Mouse (Mus musculus) skeletal muscle tissue, adult 2 months (tissue): ENCODE data around the gene Lrp5.
"Not testable (repeated sequence)": the region's sequence is repeated elsewhere in the genome, so short reads cannot be mapped to it uniquely, and the experiment has no call there.

Experiments used
- DNase-seq: peaks from one replicate; pipeline ENCODE4 v3.0.0-alpha.2; 2012; ENCODE audit warnings: low read depth, low spot score

Lrp5 gene

DNA sequence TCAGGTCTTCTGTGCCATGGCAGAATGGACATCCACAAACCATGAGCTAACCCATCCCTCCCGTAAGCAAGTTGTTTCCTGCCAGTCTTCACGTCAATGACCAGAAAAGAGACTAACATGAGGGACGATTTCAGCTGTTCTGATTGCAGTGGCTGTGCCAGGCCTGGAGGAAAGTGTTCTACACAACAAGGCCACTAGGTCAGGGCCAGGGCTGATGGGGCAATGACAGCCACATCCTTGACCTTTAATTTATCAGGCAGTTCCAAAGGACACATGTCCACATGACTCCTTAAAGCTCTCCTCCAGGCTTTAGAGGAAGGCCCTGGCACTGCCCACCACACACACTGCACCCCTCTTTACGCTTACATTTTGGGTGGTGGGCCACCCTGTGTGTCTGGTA is 9.1 kb upstream of the Lrp5 start:
- DNase-seq: no peak

DNA sequence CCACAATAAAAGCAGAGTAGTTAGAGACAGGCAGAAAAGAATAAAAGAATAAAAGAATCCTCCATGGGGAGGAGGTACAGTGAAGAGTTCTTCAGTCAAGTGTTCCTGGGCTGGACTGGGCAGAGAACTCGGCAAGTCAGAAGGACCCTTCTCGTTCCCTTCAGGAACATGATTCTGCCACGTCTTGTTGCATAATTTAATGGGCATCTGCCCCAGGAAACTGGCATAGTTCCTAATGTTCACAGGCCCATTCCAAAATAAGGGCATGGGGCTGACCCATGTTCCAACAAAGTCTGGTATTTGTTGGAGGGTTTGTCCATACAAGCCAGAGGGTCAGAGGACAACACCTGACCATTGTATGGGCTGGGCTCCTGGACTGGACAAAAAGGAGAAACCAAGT is 8.6 kb upstream of the Lrp5 start:
- no peak for DNase-seq

DNA sequence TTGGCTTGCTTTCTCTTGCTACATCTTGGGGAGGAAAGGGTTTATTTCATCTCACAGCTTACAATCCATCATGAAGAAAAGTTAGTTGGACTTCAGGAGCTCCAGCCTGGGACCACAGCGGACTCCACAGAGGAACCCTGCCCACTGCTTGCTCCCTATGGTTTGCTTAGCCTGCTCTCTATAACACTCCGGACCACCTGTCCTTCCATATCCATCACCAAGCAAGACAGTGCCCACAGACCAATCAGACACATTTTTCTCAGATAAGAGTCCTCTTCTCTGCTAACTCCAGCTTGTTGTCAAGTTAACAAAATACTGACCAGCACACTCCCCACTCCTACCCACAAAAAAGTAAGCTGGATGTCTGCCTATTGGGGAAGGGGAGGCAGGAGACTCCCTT is 8.1 kb upstream of the Lrp5 start:
- DNase-seq: no peak

DNA sequence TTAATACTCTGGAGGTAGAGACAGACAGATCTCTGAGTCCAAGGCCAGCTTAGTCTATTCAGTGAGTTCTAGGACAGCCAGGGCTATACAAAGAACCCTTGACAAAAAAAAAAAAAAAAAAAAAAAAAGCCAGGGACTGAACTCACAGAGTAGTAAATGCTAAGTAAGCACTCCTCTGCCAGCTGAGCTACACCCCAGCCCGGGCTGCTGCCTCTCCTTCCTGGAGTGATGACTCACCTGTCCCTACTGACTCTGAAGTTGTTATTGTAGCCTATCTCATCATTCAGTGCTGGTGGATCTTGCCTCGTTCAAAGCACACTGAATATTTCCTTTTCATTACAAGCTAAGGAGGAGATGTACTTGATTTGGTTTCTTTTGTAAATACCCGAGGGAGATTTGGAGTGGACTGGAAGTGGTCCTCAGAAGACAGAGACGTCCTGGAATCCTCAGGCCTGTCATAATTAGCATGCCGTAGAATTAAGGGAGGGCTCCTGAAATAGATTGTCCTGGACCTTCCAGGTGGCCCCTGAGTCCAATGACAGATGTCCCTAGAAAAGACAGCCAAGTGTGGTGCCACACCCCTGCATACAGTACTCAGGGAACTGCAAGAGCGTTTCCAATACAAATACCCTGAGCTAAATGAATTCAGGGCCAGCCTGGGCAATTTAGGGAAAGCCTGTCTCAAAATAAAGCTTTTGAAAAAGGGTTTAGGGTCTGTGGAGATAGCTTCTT is 6.2 kb upstream of the Lrp5 start:
- no peak for DNase-seq

DNA sequence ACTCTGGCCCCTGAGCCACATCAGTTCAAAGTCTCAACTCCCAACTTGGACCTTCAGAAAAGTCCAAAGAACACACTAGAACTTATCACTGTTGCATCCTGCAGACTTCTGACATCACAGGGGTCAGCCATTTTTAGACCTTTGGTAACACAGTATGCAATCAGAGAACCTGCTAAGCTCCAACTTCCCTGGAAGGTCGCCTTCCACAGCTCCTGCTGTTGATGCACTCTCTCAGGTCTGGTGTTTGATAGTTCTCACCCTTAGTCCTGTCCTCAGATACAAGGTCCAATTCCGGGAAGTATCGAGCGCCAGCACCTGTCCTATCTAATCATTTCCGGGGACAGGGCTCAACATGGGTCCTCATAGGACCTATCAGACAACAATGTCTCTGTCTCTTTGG is 5.0 kb upstream of the Lrp5 start:
- DNase-seq: peak; percentile 77

DNA sequence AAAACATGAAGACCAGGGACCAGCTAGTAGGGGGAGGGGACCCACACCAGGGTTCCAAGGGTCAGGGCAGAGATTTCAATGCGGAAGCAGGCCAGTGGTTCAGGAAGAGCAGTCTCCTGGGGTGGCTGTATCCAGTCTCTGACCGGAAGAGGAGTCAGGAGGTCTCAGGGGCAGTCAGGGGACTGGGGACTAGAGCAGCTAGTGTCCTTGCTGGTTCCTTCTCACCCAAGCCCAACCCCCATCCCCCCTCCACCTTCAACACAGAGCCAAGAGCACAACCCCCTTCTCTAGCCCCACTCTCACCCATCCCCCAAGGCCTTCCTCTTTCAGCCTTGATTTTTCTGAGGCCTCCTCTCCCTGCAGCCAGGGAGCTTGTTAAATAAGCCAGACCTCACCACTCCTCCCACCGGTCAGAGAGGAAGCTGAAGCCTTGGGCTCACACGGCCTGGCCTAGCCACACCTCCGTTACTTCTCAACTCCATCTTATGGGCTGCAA is 1.4 kb upstream of the Lrp5 start:
- DNase-seq: no peak

DNA sequence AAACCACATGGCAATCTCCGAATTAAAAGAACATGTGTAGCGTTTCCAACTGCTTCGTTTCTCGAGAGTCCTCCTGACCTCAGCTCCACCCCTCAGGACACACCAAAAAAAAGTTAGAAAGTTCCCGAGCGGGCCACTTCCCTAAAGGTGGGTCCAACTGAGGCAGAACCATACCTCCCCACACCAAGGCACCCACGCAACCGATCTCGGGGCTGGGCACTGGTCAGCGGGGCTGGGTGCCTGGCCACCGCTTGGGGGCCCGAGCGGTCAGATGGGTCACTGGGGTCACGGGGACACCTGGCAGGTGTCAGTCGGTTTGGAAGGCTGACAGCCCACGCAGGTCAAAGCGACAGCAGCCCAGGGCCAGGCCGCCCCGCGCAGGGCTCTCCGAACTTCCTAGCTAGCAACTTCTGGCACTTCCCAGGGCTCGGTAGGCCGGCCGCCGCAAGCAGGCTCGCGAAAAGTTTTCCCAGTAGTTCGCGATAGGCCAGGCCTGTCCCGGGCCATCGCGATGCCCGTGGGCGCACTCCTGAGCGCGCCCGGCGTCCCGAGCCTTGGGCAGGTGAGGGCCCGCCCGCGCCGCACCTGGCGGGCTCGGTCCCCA is 651 bp downstream of the Lrp5 start:
- no peak for DNase-seq

DNA sequence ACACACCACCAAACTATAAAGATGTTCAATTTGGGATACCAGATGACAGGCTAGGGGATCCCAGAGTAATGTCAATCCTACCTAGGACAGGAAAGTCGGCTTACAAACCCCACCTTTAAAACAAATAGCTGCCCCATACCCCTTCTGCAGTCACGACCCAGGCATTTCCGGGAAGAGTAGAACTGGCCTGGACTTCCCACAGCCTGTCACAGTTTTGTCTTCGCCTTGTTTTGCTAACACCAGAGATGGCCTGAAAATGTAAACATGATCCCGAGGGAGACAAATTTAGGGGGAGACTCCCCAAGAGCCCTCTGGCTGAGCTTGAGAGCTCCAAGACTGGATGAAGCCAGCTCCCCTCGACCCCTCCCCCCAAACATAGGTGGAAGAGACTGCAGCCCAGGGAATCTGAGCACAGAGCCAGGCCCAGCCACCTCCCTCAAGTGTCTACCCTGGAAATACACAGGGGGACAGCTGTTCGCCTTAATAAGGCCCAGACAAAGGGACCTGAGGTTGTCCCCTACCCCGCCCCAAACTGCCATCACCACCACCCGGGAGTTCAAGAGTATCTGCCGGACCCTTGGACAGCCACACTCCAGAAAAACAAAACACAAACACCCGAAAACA is 1.3 kb downstream of the Lrp5 start:
- no peak for DNase-seq

DNA sequence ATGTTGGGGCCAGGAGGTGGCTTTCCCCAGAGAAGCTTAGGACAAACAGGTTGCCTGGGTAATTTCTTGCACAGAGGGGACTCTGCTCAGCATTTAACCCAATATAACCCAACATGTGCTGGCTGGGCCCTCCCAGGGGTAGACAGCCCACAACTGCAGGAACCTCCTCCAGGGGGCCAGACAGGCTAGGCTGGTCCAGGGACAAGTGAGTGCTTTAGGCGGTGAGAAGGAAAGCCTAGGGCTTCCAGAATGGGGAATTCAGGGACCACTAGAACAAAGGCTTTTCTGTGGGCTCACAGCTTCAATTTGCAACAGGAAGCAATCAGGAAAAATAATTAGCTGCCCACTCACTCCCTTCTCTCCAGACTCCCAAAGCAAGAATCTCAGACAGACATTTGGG is 1.9 kb downstream of the Lrp5 start:
- DNase-seq: no peak

DNA sequence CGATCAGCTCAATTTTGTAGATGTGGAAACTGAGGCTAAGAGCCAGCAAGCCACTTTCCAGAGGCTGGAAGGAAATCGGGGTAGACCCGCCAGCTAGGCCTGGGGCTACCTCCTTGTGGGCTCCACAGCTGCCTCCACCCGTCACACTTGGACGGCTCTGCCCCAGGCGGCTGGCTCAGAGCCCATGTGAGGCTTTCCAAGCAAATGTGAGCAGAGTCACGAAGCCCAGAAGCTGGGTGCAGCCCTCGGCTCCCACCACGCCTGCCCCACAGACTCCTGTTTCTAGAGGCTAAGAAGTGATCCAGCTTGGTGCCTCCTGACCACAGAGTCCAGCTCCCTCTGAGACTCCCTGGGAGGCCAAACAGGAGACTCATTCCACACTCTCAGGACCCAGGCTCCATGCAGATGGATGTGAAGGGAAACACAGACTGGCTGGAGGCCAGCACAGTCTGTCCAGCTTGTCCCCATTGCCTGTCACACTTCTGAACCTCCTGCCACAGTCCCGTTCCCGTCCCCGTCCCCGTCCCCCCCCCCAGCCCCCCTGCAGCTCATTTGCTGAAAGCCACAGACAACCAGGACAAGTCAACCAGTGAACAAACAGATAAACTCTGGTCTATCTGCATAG is 4.9 kb downstream of the Lrp5 start:
- peak; percentile 87 for DNase-seq

DNA sequence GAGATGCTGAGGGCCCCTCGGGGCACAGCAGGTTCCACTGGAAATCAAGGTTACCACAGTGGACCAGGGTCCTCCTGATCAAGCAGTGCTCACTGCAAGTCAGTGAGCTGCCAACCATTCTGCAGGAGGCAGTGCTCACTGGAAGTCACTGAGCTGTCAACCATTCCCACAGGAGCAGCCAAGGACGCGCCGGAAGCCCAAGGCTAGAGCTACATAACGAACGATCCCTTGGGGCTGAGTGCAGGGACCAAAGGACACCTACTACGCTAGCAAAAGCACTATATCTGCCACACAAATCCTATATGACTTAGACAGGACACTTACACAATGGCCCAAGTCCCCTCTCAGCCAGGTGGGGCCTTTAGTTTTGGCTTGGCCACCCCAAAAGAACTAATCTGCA is 5.6 kb downstream of the Lrp5 start:
- no peak for DNase-seq

DNA sequence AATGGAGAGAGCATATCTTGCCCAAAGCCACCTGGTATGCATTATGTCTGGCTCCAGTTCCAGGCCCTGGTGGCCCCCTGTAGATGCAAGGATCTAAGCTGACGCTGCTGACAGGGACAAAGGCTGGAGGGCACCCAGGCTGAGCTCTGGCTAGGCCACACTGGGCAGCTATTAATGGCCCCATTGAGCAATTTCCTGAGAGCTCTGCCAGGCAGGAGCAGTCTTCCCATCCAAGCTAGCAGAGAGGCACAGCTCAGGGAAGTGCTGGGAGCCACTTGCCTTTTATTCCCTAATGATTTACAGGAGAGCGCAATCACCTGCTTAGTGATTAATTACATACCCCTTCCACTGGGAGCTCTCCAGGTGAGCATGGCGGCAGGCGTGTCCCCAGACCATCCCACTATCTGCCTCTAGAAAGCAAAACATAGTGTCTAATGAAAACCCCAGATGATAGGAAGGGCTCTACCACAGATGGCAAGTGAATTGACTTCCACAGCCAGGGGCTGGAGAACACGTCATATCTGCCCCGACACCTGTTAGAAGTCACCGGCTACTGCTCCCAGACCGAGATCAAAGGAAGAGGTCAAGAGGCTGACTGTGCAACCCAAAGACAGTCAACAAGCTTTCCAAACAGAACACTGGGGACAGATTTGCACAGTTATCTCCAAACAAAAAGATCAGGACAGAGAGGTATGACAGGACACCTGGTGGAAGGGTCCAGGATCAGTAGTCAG is 12.1 kb downstream of the Lrp5 start:
- DNase-seq: peak; percentile 62

DNA sequence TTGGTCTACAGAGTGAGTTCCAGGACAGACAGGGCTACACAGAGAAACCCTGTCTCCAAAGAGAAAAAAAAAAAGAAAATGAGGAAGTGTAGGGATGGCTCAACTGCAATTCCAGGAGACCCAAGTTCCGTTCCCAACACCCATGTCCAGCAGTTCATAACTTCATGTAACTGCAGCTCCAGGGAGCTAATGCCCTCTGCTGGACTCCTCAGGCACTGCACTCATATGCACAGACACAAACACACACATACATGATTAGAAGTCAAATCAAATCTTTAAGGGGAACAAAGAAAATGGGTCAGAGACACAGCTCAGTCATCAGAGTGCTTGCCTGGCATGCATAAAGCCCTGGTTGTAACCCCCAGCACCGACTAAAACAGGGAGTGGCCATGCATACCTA is 13.2 kb downstream of the Lrp5 start:
- no peak for DNase-seq

DNA sequence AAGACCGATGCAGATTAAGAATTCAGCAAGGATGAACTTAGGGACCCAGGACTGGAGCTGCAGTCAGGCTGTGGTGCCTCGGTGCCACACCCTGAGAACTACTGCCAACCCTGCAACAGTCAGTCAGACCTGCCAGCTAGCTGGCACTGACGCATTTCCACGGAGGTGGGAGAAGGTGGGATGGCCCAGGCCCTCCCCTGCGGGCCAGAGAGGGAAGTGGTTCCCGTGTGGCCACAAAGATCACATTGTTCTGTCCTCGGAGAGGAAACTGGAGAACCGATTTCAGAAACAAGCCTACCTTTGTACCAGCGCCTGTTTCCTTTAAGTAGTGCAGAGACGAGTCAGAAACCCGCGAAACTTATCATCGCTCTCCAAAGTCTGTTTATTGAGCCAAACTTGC is 17.3 kb downstream of the Lrp5 start:
- DNase-seq: no peak

DNA sequence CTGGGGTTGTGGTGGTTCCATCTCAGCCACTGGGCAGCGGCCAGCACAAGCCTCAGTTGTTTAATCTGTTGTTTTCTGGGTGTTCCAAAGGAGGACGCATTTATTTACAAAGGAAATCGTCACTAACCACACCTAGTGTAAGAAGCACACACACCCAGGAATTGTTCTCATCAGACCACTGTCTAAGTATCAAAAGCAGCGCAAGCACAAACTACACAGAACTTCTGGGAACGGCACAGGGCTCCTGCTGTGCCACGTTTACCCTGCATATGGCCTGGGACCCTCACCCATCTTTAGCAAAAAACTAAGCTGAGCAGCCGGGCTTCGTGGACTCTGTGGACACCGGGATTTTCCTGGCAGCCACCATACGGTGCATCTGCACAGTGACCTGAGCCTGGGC is 17.8 kb downstream of the Lrp5 start:
- DNase-seq: no peak

DNA sequence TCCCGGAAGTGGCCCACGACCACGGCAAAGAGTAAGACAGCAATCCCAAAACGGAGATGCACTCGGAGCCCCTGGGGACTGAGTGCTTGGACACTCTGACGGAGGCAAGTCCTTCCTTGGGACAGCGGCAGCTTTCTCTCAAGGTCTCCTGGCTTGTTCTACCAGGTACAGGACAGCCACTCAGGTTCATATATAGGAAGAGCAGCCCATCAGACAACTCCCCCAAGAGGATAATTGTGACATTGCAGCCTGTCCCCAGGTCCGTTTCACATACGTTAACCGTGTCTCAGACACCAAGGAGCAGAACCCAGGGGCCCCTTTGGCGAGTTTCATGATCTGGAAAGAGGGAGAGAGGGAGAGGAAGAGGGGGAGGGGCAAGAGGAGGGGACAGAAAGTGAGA is 18.4 kb downstream of the Lrp5 start:
- DNase-seq: no peak

DNA sequence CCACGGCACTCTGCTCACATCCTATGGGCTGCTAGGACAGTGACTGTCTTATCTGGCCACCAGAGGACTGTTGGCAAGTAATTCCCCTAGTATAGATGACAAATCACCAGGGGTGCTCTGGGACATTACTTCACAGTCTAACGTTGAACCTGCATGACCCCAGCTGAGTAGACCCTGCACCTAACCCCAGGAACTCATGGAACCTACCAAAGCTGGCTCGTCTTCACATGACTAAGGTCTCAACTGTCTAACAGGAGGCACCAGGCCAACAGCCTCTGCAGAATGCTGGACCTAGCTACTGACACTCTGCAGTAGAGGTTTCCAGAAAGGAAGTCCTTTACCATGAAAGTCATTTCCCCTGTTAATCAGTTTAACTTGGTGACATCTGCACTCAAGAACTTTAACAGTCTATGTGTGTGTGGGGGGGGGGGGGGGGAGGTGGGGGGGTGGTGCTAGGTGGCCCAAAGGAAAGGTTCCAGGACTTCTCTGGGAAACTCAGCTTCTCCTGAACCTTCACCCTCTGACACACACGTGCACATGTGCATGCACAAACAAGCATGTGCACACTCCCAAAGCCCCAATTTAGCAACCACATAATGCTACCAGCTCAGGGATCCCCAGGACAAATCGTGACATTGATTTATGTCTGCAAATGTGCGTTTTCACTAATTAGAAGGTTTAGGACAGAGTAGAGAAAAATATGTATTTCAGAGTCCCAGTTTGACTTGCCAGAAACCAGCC is 19.0 kb downstream of the Lrp5 start:
- no peak for DNase-seq

DNA sequence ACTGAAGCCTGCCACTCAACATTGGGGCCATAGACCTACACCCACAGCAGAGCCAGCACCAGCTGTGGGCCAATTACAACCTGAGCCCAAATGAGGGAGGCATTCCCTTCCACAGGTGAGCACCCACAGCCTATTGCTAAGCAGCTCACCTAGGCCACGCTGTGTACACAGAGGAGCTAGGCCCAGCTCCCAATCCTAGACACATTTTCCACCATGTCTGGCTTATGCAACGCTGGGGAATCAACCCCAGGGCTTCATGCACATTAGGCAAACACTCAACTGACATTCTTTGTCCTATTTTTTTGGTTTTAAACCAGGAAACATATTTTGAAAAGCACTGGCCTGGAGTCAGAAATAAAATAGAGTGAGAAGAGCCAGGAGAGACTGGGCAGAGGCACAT is 19.7 kb downstream of the Lrp5 start:
- DNase-seq: no peak

DNA sequence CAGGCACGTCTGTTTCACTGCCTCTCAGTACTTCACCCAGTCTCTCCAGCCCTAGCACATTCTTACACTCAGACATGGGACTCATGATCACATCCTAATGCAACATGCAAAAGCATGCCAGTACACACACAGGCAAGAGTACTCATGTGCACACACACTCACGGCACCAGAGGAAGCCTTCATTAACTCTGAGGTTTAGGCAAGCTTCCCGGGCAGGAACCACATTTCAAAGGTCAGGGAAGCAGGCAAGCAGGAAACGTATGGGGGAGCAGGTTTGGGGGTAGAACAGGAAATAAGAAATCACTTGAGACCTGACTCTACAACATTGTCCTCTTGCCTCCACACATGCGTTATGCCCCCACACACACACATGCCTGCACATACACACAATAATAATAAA is 20.9 kb downstream of the Lrp5 start:
- DNase-seq: no peak

DNA sequence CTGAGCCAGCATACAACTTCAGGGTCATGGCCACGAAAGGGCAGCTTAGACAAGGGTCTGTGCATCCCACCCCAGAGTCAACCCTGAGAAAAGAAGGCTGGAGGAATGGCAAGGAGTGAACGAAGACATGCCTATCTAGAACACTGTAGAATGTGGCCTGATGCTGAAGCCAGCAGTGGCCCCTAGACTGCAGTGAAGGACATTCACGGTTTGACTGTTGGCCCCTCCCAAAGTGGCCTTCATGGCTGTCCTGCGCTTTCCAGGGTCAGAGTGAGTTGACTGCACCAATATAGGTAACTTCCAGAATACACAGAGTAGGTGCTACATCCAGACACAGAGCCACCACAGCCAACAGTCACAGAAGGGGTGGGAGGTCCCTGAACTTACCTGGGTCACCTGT is 28.4 kb downstream of the Lrp5 start:
- no peak for DNase-seq

DNA sequence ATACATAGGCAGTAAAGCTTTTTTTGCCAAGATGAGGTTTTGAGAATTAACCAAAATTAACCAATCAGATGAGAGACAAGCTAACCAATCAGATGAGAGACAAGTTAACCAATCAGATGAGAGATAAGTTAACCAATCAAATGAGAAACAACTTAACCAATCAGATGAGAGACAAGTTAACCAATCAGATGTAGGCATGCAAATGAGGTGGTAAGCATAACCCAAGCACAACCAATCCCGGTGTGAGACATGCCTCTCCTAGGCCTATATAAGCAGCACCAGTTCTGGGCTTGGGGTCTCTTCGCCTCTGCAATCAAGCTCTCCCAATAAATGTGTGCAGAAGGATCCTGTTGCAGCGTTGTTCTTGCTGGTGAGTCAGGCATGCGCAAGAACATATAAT is 29.3 kb downstream of the Lrp5 start:
- not testable (repeated sequence) for DNase-seq
